Mouse (Mus musculus) erythroblast, embryonic 14.5 days (primary cell): Measurements from ENCODE around the gene Lrrc20.

Experiments
- GATA1 ChIP-seq: IDR thresholded peaks from 2 replicates; pipeline ENCODE4 v1.6.1; 2012; ENCODE audit warnings: low read length, inconsistent platforms, mixed read lengths
- TAL1 ChIP-seq: IDR thresholded peaks from 3 replicates; pipeline ENCODE4 v1.6.1; 2012; ENCODE audit warnings: low read length, inconsistent platforms, mixed read lengths

- TF ChIP-seq GATA1 = no peak
- TF ChIP-seq TAL1 = no peak
These were observed 83.9 kb downstream of the Lrrc20 start for GRCm38 (mm10) chr10:61559544-61559943.
